Mouse (Mus musculus): Measurements from ENCODE around the gene Pex6.

The Pex6 gene

DNA sequence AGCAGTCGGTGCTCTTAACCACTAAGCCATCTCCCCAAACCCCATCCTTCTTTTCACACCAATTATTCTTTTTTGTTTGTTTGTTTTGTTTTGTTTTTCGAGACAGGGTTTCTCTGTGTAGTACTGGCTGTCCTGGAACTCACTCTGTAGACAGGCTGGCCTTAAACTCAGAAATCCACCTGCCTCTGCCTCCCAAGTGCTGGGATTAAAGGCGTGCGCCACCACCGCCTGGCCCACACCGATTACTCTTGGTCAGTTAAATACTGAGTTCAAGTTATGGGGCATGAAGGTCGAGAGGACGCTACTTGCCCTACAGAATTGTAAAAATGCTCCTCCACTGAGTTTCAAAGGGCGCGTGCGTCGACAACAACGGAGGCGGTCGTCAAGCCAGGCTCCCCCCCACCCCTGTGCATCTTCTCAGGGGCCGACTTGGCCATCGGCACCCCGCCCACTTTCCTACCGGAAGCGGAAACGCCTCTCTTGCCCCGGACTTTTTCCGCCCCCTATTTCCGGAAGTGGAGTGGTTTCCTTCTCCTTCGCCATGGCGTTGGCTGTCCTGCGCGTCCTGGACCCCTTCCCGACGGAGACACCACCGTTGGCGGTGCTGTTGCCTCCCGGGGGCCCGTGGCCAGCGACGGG is at the start of gene Pex6:
Pex6 (plus strand) TSS at position 505 of the 639 bp plus-strand sequence.
- in situ Hi-C loops (cut with MboI; ENCODE audit: low pct_unique_long_range_greater_than_20kb in 1 of 2, low sequenced_read_pairs in 2 of 2, unreplicated experiment in 1 of 2) = loop anchor here in 1 of 2 experiments (5.0 kb wide), 1 partner anchor 59 kb away; the partner anchor contains the start of gene Cul7

DNA sequence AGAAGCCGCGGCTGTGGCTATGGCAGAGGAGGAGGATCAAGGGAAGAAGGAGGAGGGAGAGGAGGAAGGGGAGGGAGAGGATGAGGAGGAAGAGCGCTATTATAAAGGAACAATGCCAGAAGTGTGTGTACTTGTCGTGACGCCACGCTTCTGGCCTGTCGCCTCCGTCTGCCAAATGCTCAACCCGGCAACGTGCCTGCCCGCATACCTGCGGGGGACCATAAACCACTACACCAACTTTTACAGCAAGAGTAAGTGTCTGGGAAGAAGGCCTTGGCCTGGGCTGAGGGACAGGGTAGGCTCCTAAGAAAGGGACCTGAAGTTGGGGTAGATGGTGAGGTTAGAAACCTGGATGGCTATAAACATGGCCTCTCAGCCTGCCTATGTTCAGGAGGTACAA is 49.3 kb upstream of the Pex6 start:
- in situ Hi-C loops (cut with MboI; ENCODE audit: low pct_unique_long_range_greater_than_20kb in 1 of 2, low sequenced_read_pairs in 2 of 2, unreplicated experiment in 1 of 2) = no loop called here

DNA sequence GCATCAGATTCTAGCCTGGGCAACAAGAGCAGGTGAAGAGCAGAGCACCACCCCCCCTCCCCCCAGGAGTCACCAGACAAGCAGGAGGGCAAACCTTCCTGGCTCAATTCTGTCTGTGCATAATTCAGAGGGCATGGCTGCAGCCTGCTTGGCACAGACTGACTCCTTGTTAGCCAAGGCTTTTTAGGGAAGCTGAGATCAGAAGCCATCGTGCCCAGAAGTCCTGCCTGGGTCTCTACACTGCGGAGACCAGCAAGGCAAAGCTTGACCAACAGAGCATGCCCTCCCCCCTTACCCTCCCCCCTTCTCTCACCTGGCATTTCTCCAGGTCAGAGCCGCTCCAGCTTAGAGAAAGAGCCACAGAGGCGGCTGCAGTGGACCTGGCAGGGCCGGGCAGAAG is 48.5 kb upstream of the Pex6 start:
- in situ Hi-C loops (cut with MboI; ENCODE audit: low pct_unique_long_range_greater_than_20kb in 1 of 2, low sequenced_read_pairs in 2 of 2, unreplicated experiment in 1 of 2) = no loop called here

DNA sequence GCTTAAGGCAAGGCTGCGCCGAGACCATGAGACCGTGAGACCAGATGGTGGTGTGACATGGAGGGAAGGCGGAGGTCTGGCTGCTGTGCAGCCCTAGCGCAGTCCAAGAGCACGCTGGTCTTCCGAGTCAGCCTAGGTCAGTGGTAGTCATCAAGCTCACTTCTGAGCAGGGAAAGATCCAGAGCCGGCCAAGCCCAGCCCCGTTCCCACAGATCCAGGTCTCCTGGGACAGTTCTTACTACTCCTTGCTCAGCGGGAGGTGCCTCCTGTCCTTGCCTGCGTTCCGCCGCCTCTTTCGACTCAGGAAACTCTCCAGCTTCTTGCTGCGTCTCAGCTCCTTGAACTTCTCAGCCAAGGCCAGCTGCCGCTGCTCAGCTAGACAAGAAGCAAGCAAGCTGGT is 43.6 kb upstream of the Pex6 start:
- in situ Hi-C loops (cut with MboI; ENCODE audit: low pct_unique_long_range_greater_than_20kb in 1 of 2, low sequenced_read_pairs in 2 of 2, unreplicated experiment in 1 of 2) = no loop called here

DNA sequence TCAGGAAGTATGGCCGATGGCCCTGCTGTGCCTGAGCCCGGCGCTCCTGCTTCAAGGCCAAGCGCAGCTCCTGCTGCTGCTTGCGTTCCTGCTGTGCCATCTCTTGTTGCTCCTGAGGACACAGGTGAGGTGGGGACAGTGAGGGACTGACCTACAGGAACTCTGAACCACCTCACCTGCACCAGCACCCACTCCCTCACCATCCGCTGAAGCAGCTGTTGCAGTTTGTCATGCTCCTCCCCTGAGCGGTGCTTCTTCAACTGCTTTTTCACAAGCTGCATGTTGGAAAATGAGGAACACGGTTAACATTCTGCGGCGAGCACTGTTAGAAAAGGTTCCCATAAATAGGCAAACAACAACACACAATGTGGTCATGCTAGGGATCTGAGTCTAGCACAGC is 41.4 kb upstream of the Pex6 start:
- in situ Hi-C loops (cut with MboI; ENCODE audit: low pct_unique_long_range_greater_than_20kb in 1 of 2, low sequenced_read_pairs in 2 of 2, unreplicated experiment in 1 of 2) = no loop called here

DNA sequence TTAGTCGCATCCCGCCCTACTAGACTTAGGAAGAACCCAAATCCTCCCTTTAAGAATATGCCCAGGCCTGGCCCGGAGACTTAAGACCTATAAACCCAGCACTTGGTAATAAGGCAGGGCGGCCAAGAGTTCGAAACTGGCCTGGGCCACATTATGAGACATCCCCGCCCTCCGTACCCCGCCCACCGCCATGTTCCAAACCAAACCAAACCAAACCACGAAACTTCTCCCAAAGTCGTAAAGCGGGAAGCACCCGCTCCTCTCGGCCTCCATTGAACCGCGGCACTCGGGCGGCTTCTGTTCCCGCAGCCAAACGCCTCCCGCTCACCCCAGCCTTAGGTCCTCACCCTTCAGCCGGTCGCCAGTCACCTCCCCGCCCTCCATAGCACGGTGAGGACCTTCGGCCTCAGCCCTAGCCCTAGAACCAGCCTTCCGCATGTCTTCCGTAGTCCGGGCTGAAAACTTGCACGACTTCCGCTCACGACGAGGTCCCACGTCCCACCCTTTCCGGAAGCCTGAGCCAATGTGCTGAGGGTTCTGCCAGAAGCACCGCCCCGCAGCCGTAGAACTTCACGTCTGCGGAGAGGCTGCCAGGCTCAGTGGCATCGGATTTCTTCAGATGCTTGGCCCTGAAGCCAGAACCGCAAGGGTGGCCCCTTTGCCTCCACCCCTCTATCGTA is 37.3 kb upstream of the Pex6 start, which contains the start of gene Rrp36:
Rrp36 (minus strand) TSS at position 503 of the 680 bp plus-strand sequence.
- in situ Hi-C loops (cut with MboI; ENCODE audit: low pct_unique_long_range_greater_than_20kb in 1 of 2, low sequenced_read_pairs in 2 of 2, unreplicated experiment in 1 of 2) = no loop called here

DNA sequence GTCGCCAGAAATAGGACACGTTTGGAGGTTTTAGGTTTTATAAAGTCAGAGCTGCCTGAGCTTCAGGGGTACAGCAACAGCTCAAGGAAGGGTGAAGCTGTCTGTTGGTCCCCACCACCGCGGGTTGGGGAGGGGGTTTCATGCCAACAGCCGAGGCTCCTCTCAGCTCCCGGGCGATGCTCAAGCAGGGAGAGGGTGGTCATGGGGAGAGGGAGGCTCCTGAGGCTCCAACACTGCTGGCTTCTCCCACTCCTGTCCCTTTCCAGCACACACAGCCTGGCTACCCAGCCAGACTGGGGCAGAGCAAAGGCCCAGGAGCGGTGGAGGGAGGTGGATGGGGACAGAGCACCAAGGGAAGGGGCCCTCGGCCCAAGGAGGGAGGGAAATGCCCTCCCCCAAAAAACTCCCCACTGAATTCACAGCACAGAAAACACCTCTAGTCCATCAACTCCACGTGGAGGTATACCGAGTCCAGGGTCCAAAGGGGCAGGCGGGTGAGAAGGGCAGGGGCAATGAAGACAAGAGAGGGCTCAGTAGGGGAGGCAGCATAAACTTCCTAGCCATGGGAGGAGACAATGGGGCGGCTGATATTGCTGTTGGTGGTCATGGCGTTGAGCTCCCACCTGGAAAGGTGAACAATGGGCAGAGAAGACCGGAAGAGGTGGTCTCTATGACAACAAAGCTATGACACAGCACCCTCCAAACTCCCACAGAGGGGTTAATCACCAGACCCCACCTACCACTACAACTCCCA is 36.6 kb upstream of the Pex6 start:
- in situ Hi-C loops (cut with MboI; ENCODE audit: low pct_unique_long_range_greater_than_20kb in 1 of 2, low sequenced_read_pairs in 2 of 2, unreplicated experiment in 1 of 2) = no loop called here

DNA sequence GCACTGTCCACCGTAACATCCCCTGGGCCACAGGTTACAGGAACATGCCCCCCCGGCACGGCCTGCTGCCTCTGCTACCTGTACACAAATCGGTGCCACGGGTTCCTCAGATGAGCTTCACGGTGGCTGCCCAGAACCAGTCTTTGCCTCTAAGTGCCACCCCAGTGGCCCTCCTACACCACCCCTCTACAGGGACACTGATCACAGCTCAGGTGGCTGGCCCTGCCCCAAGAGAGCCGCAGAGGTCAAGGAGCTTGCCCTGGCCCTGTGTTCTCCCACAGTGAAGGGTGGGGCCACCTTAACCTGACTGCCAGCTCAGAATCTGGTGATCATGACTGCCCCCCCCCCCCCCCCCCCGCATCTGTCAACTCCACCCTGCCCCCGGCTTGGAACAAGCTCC is 32.8 kb upstream of the Pex6 start, which contains the start of gene Mea1:
Mea1 (plus strand) TSS at position 378 of the 400 bp plus-strand sequence.
- in situ Hi-C loops (cut with MboI; ENCODE audit: low pct_unique_long_range_greater_than_20kb in 1 of 2, low sequenced_read_pairs in 2 of 2, unreplicated experiment in 1 of 2) = no loop called here

DNA sequence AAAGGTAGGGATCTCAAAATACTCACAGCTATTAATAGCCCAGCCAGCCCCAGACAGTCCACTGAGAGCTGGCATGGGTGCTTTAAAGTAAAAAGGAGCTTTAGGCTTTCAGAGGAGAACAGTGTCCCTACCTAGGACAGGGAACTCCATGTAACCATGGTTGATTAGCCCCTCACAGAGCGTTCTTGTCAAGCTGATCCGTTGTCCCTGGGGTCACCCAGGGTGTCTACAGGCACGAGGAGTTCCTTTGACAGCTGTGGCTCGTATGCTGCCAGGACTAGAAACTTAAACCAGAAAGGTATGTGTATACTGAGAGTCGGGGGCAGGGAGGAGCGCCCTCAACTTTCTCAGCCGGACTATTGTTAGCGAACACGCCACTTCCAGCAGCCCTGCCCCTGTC is 32.4 kb upstream of the Pex6 start:
- in situ Hi-C loops (cut with MboI; ENCODE audit: low pct_unique_long_range_greater_than_20kb in 1 of 2, low sequenced_read_pairs in 2 of 2, unreplicated experiment in 1 of 2) = no loop called here

DNA sequence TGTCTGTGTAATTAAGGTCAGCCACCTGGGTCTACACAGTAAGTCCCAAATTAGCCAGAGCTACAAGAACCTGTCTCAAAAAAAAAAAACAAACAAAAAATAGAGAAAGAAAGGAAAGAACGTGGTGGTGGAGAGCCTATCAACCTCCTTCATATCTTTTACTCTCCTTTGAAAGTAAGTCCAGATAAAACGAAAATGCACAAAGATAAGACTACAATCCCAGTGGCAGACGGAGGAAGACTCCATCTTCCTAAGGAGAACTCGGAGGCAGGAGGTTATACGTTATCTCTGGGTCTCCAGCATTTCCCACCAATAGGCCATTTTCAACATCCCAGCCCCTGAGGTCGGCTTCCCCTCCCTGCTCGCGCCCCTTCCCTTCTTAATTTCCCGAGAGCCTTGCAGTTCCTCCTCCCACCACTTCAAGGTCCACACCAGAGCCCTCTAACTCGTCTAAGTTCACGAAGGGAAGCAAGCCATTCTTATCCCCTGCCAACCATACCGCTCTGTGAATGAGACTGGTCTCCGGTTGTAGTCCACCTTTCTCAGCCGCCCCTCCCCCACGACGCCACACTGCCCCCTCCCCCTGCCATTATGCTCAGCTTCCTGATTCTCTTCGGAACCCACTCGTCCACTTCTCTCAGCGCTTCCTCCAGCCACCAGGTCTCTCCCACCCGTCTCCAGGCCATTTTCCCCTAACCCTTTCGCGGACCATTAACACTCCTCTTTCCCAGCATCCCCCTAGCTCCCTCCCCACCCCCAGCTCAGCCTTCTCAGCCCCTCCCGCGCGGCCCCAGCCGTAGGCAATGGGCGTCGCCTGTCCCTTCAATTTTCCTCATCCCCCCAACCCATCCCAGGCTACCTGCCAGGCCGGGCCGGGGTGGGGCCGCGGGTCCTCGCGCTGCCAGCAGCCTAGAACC is 31.2 kb upstream of the Pex6 start:
- in situ Hi-C loops (cut with MboI; ENCODE audit: low pct_unique_long_range_greater_than_20kb in 1 of 2, low sequenced_read_pairs in 2 of 2, unreplicated experiment in 1 of 2) = no loop called here

DNA sequence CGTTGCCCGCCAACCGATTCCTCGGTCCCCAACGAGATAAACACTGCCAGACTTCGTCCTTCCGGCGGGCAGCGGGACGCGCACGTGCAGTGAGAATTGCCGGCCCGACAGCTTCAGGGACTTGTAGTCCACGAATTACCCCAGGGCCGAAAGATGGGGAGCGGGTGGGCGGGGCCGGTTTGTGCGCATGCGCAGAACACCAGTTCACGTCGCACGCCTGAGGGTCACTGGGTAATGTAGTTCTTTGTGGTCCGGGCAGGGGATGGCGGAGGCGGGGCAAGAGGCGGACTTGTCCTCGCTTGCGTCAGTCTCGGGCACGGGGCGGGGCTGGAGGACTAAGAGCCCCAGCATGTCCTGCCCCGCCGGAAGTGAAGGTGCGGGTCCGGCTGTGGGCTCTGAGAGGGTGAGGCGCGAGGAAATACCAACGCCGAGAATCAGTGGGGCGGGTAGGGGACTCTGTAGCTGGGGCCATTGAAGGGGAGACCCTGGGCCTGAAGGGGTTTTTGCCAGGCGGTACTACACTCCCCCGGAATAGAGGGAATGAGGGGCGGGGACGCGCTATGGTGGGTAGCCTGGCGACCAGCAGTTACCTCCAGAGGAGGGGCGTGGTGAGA is 30.4 kb upstream of the Pex6 start, which contains the start of gene Klhdc3:
Klhdc3 (minus strand) TSS at position 155 of the 614 bp plus-strand sequence.
- in situ Hi-C loops (cut with MboI; ENCODE audit: low pct_unique_long_range_greater_than_20kb in 1 of 2, low sequenced_read_pairs in 2 of 2, unreplicated experiment in 1 of 2) = no loop called here

DNA sequence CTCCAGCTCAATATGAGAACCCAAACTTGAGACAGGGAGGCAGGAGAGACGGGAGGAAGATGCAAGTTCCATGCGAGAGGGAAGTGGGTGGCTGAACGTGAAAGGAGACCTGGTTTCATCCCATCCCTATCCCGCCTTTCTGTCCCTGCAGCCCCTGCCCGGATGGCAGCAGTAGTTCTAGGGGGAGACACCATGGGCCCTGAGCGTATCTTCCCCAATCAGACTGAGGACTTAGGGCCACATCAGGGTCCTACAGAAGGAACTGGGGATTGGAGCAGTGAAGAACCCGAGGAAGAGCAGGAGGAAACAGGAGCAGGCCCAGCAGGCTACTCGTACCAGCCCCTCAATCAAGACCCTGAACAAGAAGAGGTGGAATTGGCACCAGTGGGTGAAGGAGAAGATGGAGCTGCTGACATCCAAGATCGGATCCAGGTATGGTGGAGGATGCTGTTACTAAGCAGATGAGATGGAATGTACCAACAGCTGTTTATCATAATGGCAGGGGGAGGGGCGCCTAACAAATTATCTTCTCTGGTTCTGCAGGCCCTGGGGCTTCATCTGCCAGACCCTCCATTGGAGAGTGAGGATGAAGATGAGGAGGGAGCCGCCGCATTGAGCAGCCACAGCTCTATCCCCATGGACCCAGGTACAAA is 29.7 kb upstream of the Pex6 start:
- in situ Hi-C loops (cut with MboI; ENCODE audit: low pct_unique_long_range_greater_than_20kb in 1 of 2, low sequenced_read_pairs in 2 of 2, unreplicated experiment in 1 of 2) = no loop called here

DNA sequence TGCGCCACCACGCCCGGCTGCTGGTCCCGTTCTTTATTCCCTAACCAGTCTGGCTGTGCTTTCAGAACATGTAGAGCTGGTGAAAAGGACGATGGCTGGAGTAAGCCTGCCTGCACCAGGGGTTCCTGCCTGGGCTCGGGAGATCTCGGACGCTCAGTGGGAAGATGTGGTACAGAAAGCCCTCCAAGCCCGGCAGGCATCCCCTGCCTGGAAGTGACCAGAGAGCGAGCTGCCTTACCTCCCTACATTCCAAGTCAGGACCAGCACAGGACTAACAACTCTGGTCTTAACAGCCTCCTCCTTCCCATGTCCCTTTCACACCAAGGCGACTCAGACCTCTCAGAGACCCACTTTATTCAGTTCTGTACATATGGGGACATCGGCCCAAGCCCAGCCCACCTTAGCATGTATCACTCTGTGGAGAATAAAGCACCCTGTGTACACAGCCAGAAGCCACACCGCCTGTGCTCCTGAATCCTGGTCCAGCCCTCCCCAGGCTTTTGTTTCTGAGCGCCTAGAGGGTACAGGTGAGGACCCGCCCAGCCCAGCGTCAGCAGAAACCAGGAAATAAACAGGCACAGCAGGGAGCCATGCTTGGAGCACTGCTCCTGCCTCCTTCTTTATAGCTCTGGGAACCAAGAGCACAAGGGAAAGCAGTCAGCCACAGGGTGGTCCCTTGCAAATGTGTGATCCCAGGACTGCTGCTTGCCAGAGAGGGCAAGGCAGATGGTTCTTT is 28.4 kb upstream of the Pex6 start:
- in situ Hi-C loops (cut with MboI; ENCODE audit: low pct_unique_long_range_greater_than_20kb in 1 of 2, low sequenced_read_pairs in 2 of 2, unreplicated experiment in 1 of 2) = no loop called here

DNA sequence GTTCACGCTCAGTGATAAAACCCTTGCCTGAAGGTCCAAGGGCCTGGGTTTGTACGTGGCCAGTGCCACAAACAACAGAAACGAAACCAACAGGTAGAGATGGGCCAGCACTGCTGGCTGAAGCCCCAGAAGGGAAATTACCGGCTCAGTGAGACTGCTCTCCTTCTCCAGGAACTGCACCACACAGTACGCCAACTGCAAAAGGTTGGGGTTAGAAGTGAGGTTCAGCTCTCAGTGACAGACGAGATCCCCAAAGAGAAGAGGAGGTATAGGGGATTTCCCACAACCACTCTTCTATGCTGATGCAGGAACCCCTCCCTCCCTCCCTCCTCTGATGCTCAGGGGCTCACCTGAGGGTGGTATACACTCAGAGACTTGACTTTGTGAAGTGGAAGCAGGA is 25.4 kb upstream of the Pex6 start:
- in situ Hi-C loops (cut with MboI; ENCODE audit: low pct_unique_long_range_greater_than_20kb in 1 of 2, low sequenced_read_pairs in 2 of 2, unreplicated experiment in 1 of 2) = no loop called here

DNA sequence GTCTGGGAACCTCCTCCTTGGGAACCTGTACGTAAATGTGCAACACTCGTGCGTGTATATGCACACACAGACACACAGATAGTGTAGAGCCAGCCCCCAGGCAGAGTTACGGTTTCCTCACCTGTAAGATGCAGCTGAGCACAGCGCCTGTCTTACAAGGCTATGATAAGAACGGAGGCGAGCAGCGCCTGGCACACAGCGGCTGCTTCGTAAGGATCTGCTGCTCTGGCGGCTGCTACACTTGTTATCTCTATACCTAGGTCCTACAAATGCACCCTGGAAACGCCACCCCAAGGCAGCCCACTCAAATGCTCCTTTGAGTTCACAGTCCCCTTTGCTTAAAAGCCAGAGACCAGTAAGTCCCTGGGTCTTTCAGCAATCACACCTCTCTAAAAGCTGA is 20.6 kb upstream of the Pex6 start:
- in situ Hi-C loops (cut with MboI; ENCODE audit: low pct_unique_long_range_greater_than_20kb in 1 of 2, low sequenced_read_pairs in 2 of 2, unreplicated experiment in 1 of 2) = no loop called here

DNA sequence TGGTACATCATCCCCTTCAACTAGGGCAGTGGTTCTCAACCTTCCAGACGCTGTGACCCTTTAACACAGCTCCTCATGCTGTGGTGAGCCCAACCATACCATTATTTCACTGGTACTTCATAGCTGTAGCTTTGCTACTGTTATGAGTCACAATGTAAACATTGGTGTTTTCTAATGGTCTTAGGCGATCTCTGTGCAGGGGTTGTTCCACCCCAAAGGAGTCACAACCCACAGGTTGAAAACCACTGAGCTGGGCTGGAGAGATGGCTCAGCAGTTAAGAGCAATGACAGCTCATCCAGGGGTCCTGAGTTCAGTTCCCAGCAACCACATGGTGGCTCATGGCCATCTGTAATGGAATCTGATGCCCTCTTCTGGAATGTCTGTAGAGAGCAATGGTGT is 19.9 kb upstream of the Pex6 start:
- in situ Hi-C loops (cut with MboI; ENCODE audit: low pct_unique_long_range_greater_than_20kb in 1 of 2, low sequenced_read_pairs in 2 of 2, unreplicated experiment in 1 of 2) = no loop called here

DNA sequence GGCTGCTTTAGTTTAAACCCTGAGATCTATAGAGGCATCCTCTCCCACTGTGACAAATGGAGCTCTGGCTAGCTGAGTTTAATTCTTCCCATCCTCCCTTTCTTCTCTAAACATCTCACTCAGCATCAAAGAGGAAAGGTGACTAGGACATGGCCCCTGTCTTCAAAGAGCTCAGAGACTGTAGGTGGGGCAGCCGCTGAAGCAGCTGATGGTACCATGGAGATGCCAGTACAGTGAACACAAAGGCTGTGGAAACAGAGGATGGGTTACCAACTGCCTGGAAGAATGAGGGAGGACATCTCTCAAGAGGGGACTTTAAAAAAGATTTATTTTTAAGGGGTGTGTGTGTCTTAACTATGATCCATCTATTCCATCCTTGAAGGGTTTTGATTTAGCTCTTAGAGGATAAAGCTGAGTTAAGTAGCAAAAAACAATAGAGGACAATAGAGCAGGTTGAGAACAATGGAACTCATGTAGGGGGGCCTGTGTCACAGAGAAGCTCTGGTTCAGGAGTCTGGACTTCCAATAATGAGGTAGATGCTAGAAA is 16.7 kb upstream of the Pex6 start:
- in situ Hi-C loops (cut with MboI; ENCODE audit: low pct_unique_long_range_greater_than_20kb in 1 of 2, low sequenced_read_pairs in 2 of 2, unreplicated experiment in 1 of 2) = no loop called here

All from mouse embryonic stem cell (cell line).